Mouse (Mus musculus): ENCODE measurements at regions not wholly inside any gene's neighbourhood (a gene's known extent, or its start where the extent isn't known, plus 50 kb on each side); places are given as distances from the start of the nearest gene placed in this dataset.

DNA sequence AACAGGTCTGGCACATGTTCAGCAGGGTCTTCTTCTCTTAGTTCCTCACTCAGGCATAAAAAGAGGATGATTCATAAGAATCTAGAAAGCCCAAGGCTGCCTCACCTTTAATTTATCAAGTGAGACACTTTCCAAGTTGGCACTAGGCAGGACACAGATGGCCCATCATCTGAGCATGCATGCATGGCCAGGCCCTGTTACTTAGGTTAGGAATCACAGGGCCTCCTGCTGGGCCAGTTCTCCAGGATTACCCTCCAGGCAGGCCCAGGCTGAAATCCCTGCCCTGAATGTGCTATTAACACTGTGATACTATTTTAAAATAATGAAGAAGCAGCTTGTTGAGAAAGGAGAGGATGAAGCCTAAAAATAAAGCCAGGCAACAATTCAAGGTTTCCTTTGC, 304.5 kb downstream of the Elavl2 start:
- no peak for DNase-seq (ENCODE audit: extremely low read depth)
- H3K9me3 ChIP-seq (replicated peaks; ENCODE audit: low read length) = peaks cover 72% of the 10 kb centered on the region
- dilution Hi-C loops (cut with MboI; ENCODE audit: extremely low pct_ligation_motif_present, extremely low pct_unique_long_range_greater_than_20kb, low sequenced_read_pairs) (no loop called here), in situ Hi-C loops (cut with MboI; ENCODE audit: low pct_ligation_motif_present, low pct_unique_long_range_greater_than_20kb, low sequenced_read_pairs) (no loop called here)
- no peak overlapping the region for H3K9ac ChIP-seq (ENCODE audit: insufficient read depth, low read depth)
- TF ChIP-seq SMC3 (IDR thresholded peaks at IDR 0.05; ENCODE audit: low read depth, low read length) (no peak), TCF12 (IDR thresholded peaks at IDR 0.05; ENCODE audit: low read depth, low read length) (no peak), EP300 (IDR thresholded peaks at IDR 0.05; ENCODE audit: low read length) (no peak), IRF4 (IDR thresholded peaks at IDR 0.05; ENCODE audit: low read depth, low read length) (no peak), PAX5 (IDR thresholded peaks at IDR 0.05; ENCODE audit: low read length) (no peak), MAZ (IDR thresholded peaks at IDR 0.05; ENCODE audit: low read depth, low read length) (no peak), ZKSCAN1 (IDR thresholded peaks at IDR 0.05; ENCODE audit: borderline replicate concordance, low read depth, low read length) (no peak), TBP (conservative IDR thresholded peaks at IDR 0.05; ENCODE audit: low read depth, low read length) (no peak), UBTF (IDR thresholded peaks at IDR 0.05; ENCODE audit: low read depth, low read length) (no peak), E2F4 (IDR thresholded peaks at IDR 0.05; ENCODE audit: insufficient replicate concordance, low read depth, low read length) (no peak), ZMIZ1 (IDR thresholded peaks at IDR 0.05; ENCODE audit: low read depth, low read length) (no peak), NELFE (IDR thresholded peaks at IDR 0.05; ENCODE audit: low read depth, low read length) (no peak), JUN (IDR thresholded peaks at IDR 0.05; ENCODE audit: insufficient read depth, low read depth, low read length) (no peak), GABPA (IDR thresholded peaks at IDR 0.05; ENCODE audit: insufficient replicate concordance, low read depth, low read length) (no peak), RCOR1 (conservative IDR thresholded peaks at IDR 0.05; ENCODE audit: low read depth, low read length) (no peak)
- H3K27ac ChIP-seq (ENCODE audit: insufficient read depth, low read depth) = no peak overlapping the region
- no peak overlapping the region for H3K4me3 ChIP-seq (replicated peaks in 1 of 3; ENCODE audit: low read depth in 2 of 3, low read length in 2 of 3, poor library complexity in 1 of 3)
- no peaks in the 10 kb centered on the region for H3K27me3 ChIP-seq (replicated peaks)
- no peak overlapping the region for H3K4me2 ChIP-seq (ENCODE audit: insufficient read depth, low read depth, poor library complexity, severe bottlenecking)
- no peaks in the 10 kb centered on the region for H3K79me2 ChIP-seq (replicated peaks; ENCODE audit: control insufficient read depth, extremely low read depth, insufficient read depth, poor library complexity, severe bottlenecking)
- no peaks in the 10 kb centered on the region for H3K36me3 ChIP-seq (replicated peaks in 1 of 2; ENCODE audit: control insufficient read depth in 1 of 2, insufficient read depth in 1 of 2, low read length in 1 of 2)
- H3K4me1 ChIP-seq (ENCODE audit: control insufficient read depth in 1 of 2, insufficient read depth in 2 of 2) = no peaks in the 10 kb centered on the region

DNA sequence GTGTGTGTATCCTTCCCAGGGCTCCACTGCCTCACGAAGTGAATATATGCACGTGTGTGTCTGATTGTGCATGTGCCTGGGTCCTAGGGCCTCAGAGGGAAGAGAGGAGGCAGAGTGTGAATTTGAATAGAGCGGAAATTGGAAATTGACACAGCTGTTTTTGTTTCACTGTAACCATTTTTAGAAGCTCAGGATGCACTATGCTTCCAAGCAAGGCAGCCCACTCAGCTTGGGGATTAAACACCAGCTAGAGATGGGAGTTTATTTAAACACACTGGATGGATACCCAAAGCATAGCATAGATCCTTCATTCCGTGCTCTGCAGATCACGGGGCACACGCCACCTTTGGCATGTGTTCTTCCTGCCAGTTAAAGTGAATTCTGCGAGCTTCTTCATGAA, 306.2 kb downstream of the Elavl2 start:
- Histone ChIP-seq H3K27me3 (replicated peaks) (no peaks in the 10 kb centered on the region), H3K79me2 (replicated peaks; ENCODE audit: control insufficient read depth, extremely low read depth, insufficient read depth, poor library complexity, severe bottlenecking) (no peaks in the 10 kb centered on the region), H3K4me2 (ENCODE audit: insufficient read depth, low read depth, poor library complexity, severe bottlenecking) (no peak overlapping the region), H3K4me3 (replicated peaks in 1 of 3; ENCODE audit: low read depth in 2 of 3, low read length in 2 of 3, poor library complexity in 1 of 3) (no peak overlapping the region), H3K9ac (ENCODE audit: insufficient read depth, low read depth) (no peak overlapping the region), H3K27ac (ENCODE audit: insufficient read depth, low read depth) (no peak overlapping the region), H3K9me3 (replicated peaks; ENCODE audit: low read length) (peaks cover 78% of the 10 kb centered on the region), H3K36me3 (replicated peaks in 1 of 2; ENCODE audit: control insufficient read depth in 1 of 2, insufficient read depth in 1 of 2, low read length in 1 of 2) (no peaks in the 10 kb centered on the region), H3K4me1 (ENCODE audit: control insufficient read depth in 1 of 2, insufficient read depth in 2 of 2) (no peaks in the 10 kb centered on the region)
- in situ Hi-C loops (cut with MboI; ENCODE audit: low pct_ligation_motif_present, low pct_unique_long_range_greater_than_20kb, low sequenced_read_pairs) = no loop called here
- no peak for DNase-seq (ENCODE audit: extremely low read depth)
- TF ChIP-seq POLR2AphosphoS2 (IDR thresholded peaks at IDR 0.05; ENCODE audit: low read depth, low read length) (no peak), SMC3 (IDR thresholded peaks at IDR 0.05; ENCODE audit: low read depth, low read length) (no peak), MAX (IDR thresholded peaks at IDR 0.05; ENCODE audit: low read length) (no peak), EP300 (IDR thresholded peaks at IDR 0.05; ENCODE audit: low read length) (no peak), NELFE (IDR thresholded peaks at IDR 0.05; ENCODE audit: low read depth, low read length) (no peak), NRF1 (IDR thresholded peaks at IDR 0.05; ENCODE audit: low read depth, low read length) (no peak), CHD2 (IDR thresholded peaks at IDR 0.05; ENCODE audit: low read length) (no peak), JUND (conservative IDR thresholded peaks at IDR 0.05; ENCODE audit: low read depth, low read length) (no peak), KAT2A (IDR thresholded peaks at IDR 0.05; ENCODE audit: insufficient replicate concordance, low read length) (no peak), UBTF (IDR thresholded peaks at IDR 0.05; ENCODE audit: low read depth, low read length) (no peak)
- dilution Hi-C loops (cut with MboI; ENCODE audit: extremely low pct_ligation_motif_present, extremely low pct_unique_long_range_greater_than_20kb, low sequenced_read_pairs) = no loop called here

Data from CH12.LX (cell line).